Mouse (Mus musculus) skeletal muscle tissue, adult 2 months (tissue): ENCODE results near the gene Tdgf1.
A peak's percentile ranks its signal among the peaks of the same experiment; 100 is the strongest.

Source experiments
- DNase-seq: peaks from one replicate; pipeline ENCODE4 v3.0.0-alpha.2; 2012; ENCODE audit warnings: low read depth, low spot score

The Tdgf1 gene

GRCm38 (mm10) chr9:110945926-110946325, at the start of gene Tdgf1:
TSS of gene Tdgf1 (minus strand) at chr9:110946158.
- no peak for DNase-seq

DNA sequence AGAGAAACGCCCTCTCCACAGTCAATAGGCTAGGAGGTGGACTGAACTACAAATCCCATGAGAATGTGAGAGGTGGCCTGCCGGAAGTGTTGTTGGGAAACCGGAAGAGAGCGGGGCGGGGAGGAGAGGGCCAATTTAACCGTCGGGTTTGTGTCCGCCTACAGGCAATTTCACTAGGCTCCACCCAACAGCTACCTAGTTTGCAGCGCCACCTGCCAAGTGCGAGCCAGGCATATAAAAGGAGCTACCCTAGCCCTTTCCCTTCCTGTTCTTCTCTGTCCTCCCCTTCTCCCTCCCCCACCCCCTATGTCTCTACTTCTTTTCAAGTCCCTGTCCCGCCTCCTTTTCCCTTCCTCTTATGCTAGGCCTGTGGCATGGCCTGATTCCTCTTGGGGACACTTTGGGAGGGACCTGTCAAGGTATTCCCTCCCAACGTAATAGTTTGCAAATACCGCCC, 48.8 kb upstream of the Tdgf1 start:
- peak; percentile 84 for DNase-seq

- no peak for DNase-seq
Observed at GRCm38 (mm10) chr9:110993281-110993709, 47.3 kb upstream of the Tdgf1 start.

GRCm38 (mm10) chr9:110990204-110990603, 44.2 kb upstream of the Tdgf1 start, which contains the start of gene Rtp3:
TSS of gene Rtp3 (minus strand) at chr9:110990583.
- DNase-seq, result no peak

- no peak for DNase-seq
Observed at GRCm38 (mm10) chr9:110989543-110989942, 43.6 kb upstream of the Tdgf1 start.

GRCm38 (mm10) chr9:110989141-110989540, 43.2 kb upstream of the Tdgf1 start:
- DNase-seq, result no peak

DNA sequence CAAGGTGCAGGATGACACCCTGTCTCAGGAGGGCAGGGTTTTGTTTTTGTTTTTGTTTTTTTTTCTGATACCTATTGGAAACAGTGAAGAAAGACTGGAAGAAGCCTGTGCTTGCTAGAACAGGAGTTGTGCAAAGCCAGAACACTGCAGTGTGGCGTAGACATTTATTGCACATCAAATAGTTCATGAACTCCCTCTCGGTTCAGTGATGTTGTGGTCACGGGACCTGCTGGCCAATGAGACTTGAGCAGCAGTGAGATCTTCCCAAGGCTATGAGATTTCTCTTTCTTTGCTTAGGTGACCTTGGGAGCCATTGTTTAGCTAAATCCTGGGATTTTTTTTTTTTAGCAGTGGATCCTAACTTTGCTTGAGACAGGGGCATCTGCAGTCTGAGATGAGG, 42.1 kb upstream of the Tdgf1 start:
- no peak for DNase-seq

GRCm38 (mm10) chr9:110987331-110987730, 41.4 kb upstream of the Tdgf1 start:
- DNase-seq, result no peak

DNA sequence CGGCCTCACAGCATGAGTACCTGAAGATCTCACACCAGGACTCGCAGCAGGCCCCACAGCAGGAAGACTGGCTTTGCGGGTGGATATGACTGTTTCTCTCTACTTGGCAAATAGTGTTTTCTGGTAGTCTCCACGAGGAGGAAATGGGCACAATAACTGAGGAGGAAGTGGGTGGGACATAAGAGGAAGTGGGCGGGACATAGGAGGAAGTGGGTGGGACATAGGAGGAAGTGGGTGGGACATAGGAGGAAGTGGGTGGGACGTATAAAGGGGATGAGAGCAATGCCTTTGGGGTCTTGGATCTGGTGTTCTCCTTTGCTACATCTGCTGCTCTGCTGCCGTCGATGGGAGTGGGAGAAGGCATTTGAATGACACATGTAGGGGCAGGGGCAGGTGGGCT, 40.0 kb upstream of the Tdgf1 start:
- no peak for DNase-seq

DNA sequence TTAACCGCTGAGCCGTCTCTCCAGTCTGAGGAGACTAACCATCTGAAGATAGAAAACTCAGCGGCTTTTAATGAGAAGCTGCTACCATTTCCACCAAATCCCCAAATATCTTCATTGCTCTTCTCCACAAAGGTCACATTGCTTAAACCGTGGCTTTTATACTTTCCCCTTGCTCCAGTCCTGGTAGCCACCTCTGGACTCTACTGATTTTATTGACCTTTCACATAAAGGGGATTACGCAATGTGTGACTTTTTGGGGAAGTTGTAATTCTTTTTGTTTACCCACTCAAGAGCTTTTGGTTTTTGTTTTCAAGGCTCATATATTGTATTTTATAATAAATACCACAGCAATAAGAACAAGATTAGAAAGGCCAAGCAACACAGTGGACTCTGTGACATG, 39.6 kb upstream of the Tdgf1 start:
- no peak for DNase-seq

DNA sequence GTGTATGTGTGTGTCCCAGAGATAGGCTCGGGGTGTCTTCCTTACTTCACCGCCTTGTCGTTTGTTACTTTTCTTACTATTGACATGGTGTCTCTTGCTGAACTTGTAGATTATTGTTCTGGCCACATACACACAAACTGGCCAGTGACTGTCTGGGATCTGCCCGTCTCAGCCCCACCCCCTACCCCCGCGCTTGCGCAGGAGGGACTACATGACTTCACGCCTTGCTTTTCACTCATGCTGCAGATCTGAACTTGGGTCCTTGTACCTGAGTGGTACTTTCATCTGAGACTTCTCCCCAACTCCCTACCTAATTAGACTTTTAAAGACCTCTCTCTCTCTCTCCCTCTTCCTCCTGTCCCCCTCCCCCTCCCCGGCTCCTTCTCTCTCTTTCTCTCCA, 38.1 kb upstream of the Tdgf1 start:
- DNase-seq, result no peak

GRCm38 (mm10) chr9:110982351-110982750, 36.4 kb upstream of the Tdgf1 start:
- no peak for DNase-seq

DNA sequence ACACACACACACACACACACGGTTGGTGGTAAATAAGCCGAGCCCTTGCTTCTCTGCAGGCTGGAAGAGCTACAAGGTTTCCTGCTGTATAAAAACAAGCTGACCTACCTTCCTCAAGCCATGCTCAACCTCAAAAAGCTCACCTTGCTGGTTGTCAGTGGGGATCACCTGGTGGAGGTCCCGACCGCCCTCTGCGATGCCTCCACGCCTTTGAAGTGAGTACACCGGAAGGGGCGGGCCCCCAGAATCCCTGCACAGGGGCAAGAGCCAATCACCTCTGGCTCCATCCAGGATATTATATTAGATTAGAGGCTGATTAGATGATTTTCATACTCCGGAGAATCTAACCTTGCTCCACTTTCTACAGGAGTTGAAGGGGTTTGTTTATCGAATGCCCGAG, 33.5 kb upstream of the Tdgf1 start:
- no peak for DNase-seq

GRCm38 (mm10) chr9:110965910-110966231, 19.9 kb upstream of the Tdgf1 start:
- no peak for DNase-seq

GRCm38 (mm10) chr9:110965062-110965909, 19.3 kb upstream of the Tdgf1 start:
- DNase-seq, result no peak

- DNase-seq, result no peak
Observed at GRCm38 (mm10) chr9:110963566-110964115, 17.7 kb upstream of the Tdgf1 start.

DNA sequence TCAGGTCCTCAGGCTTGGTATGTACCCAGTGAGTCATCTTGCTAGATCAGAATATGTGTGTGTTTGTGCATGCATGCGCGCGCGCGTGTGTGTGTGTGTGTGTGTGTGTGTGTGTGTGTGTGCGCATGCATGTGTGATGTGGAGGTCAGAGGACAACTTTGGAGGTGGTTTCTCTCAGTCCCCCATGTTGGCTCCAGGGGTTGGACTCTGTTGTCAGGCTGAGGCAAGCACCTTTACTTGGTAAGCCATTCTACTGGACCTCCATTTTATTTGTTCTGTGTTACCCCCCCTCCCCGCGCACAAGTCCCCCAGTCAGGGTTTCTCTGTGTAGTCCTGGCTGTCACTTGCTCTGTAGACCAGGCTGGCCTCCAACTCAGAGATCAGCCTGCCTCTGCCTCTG, 15.4 kb upstream of the Tdgf1 start:
- DNase-seq, result no peak

- DNase-seq, result no peak
Observed at GRCm38 (mm10) chr9:110960230-110961149, 14.5 kb upstream of the Tdgf1 start.

DNA sequence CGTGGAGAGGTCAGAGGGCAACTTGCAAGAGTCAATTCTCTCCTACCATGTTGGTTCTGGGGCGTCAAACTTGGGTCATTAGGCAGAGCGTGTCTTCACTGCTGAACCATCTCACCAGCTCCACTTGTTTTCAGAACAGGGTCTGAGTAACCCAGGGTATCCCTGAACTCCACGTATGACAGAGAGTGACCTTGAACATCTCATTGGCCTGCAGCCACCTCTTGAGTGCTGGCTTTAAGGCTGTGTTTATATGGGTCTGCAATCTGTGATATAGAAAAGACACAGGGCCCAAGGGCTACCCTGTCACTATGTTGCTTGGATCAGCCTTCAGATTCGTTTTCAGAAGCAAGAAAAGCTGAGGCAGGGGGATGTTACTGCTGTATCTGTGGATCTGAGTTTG, 13.7 kb upstream of the Tdgf1 start:
- DNase-seq, result no peak

DNA sequence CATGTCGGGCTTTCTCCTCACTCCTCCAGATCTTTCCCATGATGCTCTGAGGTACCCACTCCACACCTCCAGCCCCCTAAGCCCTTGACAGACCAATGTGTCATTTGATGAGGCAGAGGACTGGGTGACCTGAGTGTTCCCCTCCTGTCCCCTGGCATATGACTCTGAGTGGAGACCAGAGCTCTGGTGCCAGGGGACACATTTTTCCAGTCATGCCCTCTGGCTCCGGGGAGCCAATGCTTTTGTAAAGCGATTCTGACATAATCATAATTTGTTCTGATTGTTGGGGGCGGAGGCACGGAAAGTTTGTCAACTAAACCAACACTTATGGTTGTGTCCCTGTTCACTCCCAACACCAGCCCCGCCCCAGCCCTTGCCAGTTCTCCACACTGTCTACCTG, 10.0 kb upstream of the Tdgf1 start:
- peak; percentile 33 for DNase-seq

DNA sequence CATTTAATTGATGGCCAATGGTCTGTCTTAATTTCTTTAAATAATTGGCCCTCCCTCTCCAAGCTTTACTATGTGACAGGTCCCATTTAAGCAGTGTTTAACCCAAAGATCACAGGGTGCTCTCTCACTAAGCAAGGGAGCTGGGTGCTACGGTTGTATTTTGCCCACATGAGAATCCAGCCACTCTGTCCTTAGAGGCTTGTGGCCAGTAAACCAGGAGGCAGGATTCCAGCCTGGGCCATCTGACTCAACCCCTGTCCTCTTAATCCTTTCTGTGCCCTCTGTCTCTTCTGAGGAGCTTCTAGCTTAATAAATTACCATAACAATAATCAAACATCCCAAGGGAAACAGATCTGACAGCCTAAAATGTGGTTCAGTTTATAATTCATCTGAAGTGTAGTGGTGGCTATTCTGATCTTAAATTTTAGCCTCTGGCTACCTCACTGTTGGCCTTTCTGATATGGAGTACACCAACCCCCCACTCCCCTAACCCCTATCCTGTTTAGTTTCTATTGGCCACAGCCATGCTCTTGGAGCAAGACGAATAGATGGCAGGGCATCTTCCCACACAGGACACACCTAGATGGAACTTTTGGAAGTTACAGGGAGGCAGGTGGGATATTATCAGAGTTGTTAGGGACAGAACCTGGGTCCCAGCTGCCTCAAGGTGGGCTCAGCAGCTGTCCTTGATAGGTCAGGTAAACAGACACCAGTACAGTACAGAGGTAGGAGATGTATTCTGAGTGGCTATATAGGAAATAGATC, 8.9 kb upstream of the Tdgf1 start:
- no peak for DNase-seq
